Mouse (Mus musculus): ENCODE measurements around the gene Bmp2k. TPM values are rescaled to one million over a fixed set of nuclear protein-coding genes. Genes with fewer than 3 reads are reported as not detected.

Gene Bmp2k
- polyA plus RNA-seq, 2 experiments: 14.0 to 30.2 TPM

- DNase-seq (ENCODE audit: low read depth in 3 of 3, low spot score in 3 of 3): no peak
- H3K27ac ChIP-seq: peak overlapping the region; percentile 85
- H3K36me3 ChIP-seq (replicated peaks; ENCODE audit: control insufficient read depth, insufficient read depth, low read depth): peaks cover 29% of the 10 kb centered on the region
- H3K4me2 ChIP-seq (ENCODE audit: low read depth): peak overlapping the region; percentile 85
- TF ChIP-seq EP300 (IDR thresholded peaks at IDR 0.05; ENCODE audit: low read depth) (no peak), CTCF (IDR thresholded peaks at IDR 0.05; ENCODE audit: low read depth) (no peak)
- H3K27me3 ChIP-seq (ENCODE audit: control insufficient read depth, insufficient read depth, low read length): no peaks in the 10 kb centered on the region
- no peak for ATAC-seq (ENCODE audit: insufficient read depth)
- no peaks in the 10 kb centered on the region for H3K9me3 ChIP-seq (ENCODE audit: control insufficient read depth, low read length)
- peak overlapping the region; percentile 95 for H3K9ac ChIP-seq (replicated peaks)
- H3K4me3 ChIP-seq (ENCODE audit: insufficient read depth in 1 of 2, low read depth in 2 of 2, low read length in 2 of 2): peak overlapping the region; percentile 69 to 83
- peaks cover 61 to 67% of the 10 kb centered on the region in 2 experiments for H3K4me1 ChIP-seq (replicated peaks; ENCODE audit: control insufficient read depth in 2 of 2, insufficient read depth in 2 of 2, low read length in 1 of 2)
- 60% methylated on average over 5 of the region's 5 CpGs for WGBS (ENCODE audit: insufficient replicate concordance)
These were observed 3.0 kb downstream of the Bmp2k start for GRCm38 (mm10) chr5:97000524-97000923.

GRCm38 (mm10) chr5:97001153-97001552 lies 3.7 kb downstream of the Bmp2k start:
- no peak for DNase-seq (ENCODE audit: low read depth in 3 of 3, low spot score in 3 of 3)
- Histone ChIP-seq H3K4me3 (ENCODE audit: insufficient read depth in 1 of 2, low read depth in 2 of 2, low read length in 2 of 2) (peak overlapping the region; percentile 55 to 69), H3K4me2 (ENCODE audit: low read depth) (peak overlapping the region; percentile 85), H3K27me3 (ENCODE audit: control insufficient read depth, insufficient read depth, low read length) (no peaks in the 10 kb centered on the region), H3K27ac (peak overlapping the region; percentile 85), H3K9me3 (ENCODE audit: control insufficient read depth, low read length) (no peaks in the 10 kb centered on the region), H3K9ac (replicated peaks) (peak overlapping the region; percentile 95), H3K36me3 (replicated peaks; ENCODE audit: control insufficient read depth, insufficient read depth, low read depth) (peaks cover 29% of the 10 kb centered on the region), H3K4me1 (replicated peaks; ENCODE audit: control insufficient read depth in 2 of 2, insufficient read depth in 2 of 2, low read length in 1 of 2) (peaks cover 62 to 70% of the 10 kb centered on the region in 2 experiments)
- TF ChIP-seq CTCF (IDR thresholded peaks at IDR 0.05; ENCODE audit: low read depth): no peak
- no peak for TF ChIP-seq EP300 (IDR thresholded peaks at IDR 0.05; ENCODE audit: low read depth)
- whole genome bisulfite sequencing (ENCODE audit: insufficient replicate concordance): 76% methylated on average over 10 of the region's 10 CpGs
- ATAC-seq (ENCODE audit: insufficient read depth): no peak

GRCm38 (mm10) chr5:97001571-97001970 lies 4.1 kb downstream of the Bmp2k start:
- Histone ChIP-seq H3K9ac (replicated peaks) (peak overlapping the region; percentile 95), H3K4me3 (ENCODE audit: insufficient read depth in 1 of 2, low read depth in 2 of 2, low read length in 2 of 2) (peak overlapping the region; percentile 55 to 69), H3K36me3 (replicated peaks; ENCODE audit: control insufficient read depth, insufficient read depth, low read depth) (peaks cover 29% of the 10 kb centered on the region), H3K27me3 (ENCODE audit: control insufficient read depth, insufficient read depth, low read length) (no peaks in the 10 kb centered on the region), H3K4me1 (replicated peaks; ENCODE audit: control insufficient read depth in 2 of 2, insufficient read depth in 2 of 2, low read length in 1 of 2) (peaks cover 59 to 70% of the 10 kb centered on the region in 2 experiments), H3K9me3 (ENCODE audit: control insufficient read depth, low read length) (no peaks in the 10 kb centered on the region), H3K4me2 (ENCODE audit: low read depth) (peak overlapping the region; percentile 85), H3K27ac (peak overlapping the region; percentile 85)
- TF ChIP-seq CTCF (IDR thresholded peaks at IDR 0.05; ENCODE audit: low read depth) (no peak), EP300 (IDR thresholded peaks at IDR 0.05; ENCODE audit: low read depth) (no peak)
- ATAC-seq (ENCODE audit: insufficient read depth) (no peak), DNase-seq (ENCODE audit: low read depth in 3 of 3, low spot score in 3 of 3) (no peak)
- WGBS (ENCODE audit: insufficient replicate concordance): 84% methylated on average over 5 of the region's 5 CpGs

GRCm38 (mm10) chr5:97002336-97002735 lies 4.8 kb downstream of the Bmp2k start:
- no peak for ATAC-seq (ENCODE audit: insufficient read depth)

GRCm38 (mm10) chr5:97002937-97003336 lies 5.4 kb downstream of the Bmp2k start:
- DNase-seq (ENCODE audit: low read depth in 3 of 3, low spot score in 3 of 3): no peak
- ATAC-seq (ENCODE audit: insufficient read depth): no peak
- Histone ChIP-seq H3K27me3 (ENCODE audit: control insufficient read depth, insufficient read depth, low read length) (no peaks in the 10 kb centered on the region), H3K9ac (replicated peaks) (peak overlapping the region; percentile 95), H3K36me3 (replicated peaks; ENCODE audit: control insufficient read depth, insufficient read depth, low read depth) (peaks cover 29% of the 10 kb centered on the region), H3K27ac (peak overlapping the region; percentile 85), H3K9me3 (ENCODE audit: control insufficient read depth, low read length) (no peaks in the 10 kb centered on the region), H3K4me3 (ENCODE audit: insufficient read depth in 1 of 2, low read depth in 2 of 2, low read length in 2 of 2) (peak overlapping the region; percentile 10 to 69; a peak in 3 of 4 replicates), H3K4me2 (ENCODE audit: low read depth) (peak overlapping the region; percentile 85), H3K4me1 (replicated peaks; ENCODE audit: control insufficient read depth in 2 of 2, insufficient read depth in 2 of 2, low read length in 1 of 2) (peaks cover 66 to 77% of the 10 kb centered on the region in 2 experiments)
- no peak for TF ChIP-seq EP300 (IDR thresholded peaks at IDR 0.05; ENCODE audit: low read depth)
- no peak for TF ChIP-seq CTCF (IDR thresholded peaks at IDR 0.05; ENCODE audit: low read depth)
- 57% methylated on average over 7 of the region's 7 CpGs for WGBS (ENCODE audit: insufficient replicate concordance)

More at GRCm38 (mm10) chr5:97002336-97002735, 4.8 kb downstream of the Bmp2k start:
- Histone ChIP-seq H3K4me2 (ENCODE audit: low read depth) (peak overlapping the region; percentile 85), H3K27me3 (ENCODE audit: control insufficient read depth, insufficient read depth, low read length) (no peaks in the 10 kb centered on the region), H3K4me1 (replicated peaks; ENCODE audit: control insufficient read depth in 2 of 2, insufficient read depth in 2 of 2, low read length in 1 of 2) (peaks cover 61 to 74% of the 10 kb centered on the region in 2 experiments), H3K9ac (replicated peaks) (peak overlapping the region; percentile 95), H3K27ac (peak overlapping the region; percentile 85), H3K9me3 (ENCODE audit: control insufficient read depth, low read length) (no peaks in the 10 kb centered on the region), H3K36me3 (replicated peaks; ENCODE audit: control insufficient read depth, insufficient read depth, low read depth) (peaks cover 29% of the 10 kb centered on the region), H3K4me3 (ENCODE audit: insufficient read depth in 1 of 2, low read depth in 2 of 2, low read length in 2 of 2) (peak overlapping the region; percentile 25 to 69)
- no peak for DNase-seq (ENCODE audit: low read depth in 3 of 3, low spot score in 3 of 3)
- 42% methylated on average over 5 of the region's 5 CpGs for WGBS (ENCODE audit: insufficient replicate concordance)
- no peak for TF ChIP-seq EP300 (IDR thresholded peaks at IDR 0.05; ENCODE audit: low read depth)
- no peak for TF ChIP-seq CTCF (IDR thresholded peaks at IDR 0.05; ENCODE audit: low read depth)
